Mouse (Mus musculus): ENCODE results near the gene Arfgap3.
"Not testable (repeated sequence)": the region's sequence is repeated elsewhere in the genome, so short reads cannot be mapped to it uniquely, and the experiment has no call there.

The Arfgap3 gene

DNA sequence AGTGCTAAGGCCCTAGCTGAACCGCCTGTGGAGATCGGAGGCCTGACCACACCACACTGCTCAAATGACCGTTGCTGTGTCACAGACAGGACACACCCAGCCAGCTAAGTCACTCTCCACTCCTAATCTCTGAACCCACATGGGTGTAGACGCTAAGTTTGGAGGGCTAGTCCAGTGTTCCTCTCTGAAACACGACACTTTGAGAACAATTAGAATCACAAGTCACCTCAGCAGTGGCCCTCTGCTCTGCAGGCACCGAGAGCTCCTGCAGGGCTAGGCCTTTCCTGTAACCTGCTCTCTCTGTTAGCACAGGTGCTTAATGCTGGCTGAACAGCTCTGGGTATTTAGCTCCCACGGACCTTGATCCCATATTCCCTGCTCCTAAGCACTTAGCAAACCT is 5.9 kb downstream of the Arfgap3 start:
- DNase-seq, result no peak

DNA sequence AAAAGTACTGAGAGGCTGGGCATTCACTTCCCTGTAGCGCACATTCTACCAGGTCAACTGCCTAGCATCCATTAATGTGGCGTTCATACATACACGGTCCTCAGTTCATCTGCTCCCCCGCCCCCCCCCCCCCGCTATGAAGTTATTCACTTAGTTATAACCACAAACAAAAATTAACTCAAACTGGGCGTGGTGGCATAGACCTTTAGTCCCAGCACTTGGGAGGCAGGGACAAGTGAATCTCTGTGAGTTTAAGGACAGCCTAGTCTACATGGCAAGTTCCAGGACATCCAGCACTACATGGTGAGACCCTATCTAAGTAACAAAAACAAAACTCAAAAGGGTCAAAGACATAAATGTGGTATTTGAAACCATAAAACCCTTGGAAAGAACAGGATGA is 11.1 kb downstream of the Arfgap3 start:
- DNase-seq, result no peak

DNA sequence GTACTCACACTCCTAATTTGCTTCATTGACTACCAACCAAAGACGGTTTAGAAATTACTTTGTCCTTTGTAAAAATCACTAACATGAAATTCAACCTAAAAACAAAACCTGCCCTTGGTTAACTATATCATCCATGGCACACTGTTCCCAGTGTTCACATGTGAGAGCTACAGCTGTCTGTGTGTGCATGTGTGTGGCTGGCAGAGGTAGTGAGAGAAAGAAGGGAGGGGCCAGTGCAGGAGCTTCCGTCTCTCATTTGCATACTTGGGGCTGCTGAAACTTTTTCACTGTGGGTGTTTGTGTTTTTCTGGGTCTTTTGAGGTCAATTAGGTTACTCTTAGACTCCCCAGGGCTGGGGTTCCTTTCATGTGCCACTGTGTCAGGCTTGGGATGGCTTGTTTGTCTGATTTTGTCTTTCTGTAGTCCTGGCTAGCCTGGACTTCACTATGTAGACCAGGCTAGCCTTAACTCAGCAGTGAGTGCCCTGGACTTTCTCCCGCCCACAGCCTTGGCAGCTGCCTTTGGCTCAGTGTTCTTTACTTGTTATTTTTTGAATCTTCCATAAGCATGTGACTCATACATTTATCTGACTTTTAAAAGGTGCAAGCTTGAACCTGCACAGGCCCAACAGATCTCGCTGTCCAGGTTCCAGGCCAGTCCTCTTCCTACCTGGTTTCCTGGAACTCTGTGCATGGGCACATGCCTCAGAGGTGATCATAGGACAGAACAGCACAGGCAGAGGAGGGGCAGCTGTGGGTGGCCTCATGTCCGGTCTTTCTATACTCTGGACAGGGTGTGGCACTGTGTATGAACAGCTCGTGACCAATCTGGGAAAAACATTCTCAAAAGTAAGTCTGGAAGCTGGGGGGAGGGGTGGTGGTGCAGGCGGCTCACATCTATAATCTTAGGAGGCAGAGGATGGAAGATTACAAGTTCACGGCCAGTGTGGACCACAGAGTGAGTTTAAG is 11.9 kb downstream of the Arfgap3 start:
- DNase-seq, result no peak

DNA sequence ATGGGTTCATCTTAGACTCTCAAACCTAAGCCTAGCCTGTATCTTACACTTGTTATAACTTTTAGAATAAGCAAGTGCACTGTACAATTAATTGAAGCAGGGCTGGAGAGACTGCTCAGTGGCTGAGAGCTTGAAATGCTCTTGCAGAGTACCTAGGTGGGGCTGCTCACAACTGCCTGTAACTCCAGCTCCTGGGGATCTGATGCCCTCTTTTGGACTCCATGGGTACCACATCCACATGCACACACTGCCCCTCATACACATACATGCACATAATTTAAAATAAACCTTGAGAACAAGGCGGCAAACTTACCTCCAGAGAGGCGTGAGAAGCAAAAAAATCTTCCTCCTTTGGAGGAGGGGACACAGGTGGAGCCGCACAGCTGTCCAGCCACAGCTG is 17.7 kb downstream of the Arfgap3 start:
- DNase-seq, result no peak

DNA sequence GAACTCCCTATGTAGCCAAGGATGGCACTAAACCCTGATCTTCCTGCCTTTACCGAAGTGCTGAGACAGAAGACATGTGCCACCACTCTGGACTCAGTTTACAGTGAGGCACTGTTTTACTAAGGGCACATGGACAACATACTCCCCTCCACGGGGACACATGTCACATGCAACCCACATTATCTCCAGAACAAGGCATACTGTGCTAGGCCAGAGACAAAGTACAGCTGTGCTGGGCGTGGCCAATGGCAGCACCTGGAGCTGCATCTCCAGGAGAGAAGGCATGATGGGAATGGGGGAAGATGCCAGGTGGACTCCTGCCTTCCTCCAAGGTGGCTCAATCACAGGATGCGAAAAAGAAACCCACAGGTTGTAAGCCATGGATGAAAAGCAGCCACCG is 21.1 kb downstream of the Arfgap3 start:
- no peak for DNase-seq

DNA sequence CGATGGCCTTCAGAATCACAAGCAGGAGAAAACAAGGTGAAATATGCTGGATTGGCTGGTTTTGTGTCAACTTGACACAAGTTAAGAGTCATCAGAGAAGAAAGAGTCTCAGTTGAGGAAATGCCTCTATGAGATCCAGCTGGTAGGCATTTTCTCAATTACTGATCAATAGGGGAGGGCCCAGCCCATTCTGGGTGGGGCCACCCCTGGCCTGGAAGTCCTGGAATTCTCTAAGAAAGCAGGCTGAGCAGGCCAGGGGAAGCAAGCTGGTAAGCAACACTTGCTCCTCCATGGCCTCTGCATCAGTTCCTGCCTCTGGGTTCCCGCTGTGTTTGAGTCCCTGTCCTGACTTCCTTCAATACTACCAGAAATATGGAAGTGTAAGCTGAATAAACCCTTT is 27.0 kb downstream of the Arfgap3 start:
- DNase-seq, result no peak

DNA sequence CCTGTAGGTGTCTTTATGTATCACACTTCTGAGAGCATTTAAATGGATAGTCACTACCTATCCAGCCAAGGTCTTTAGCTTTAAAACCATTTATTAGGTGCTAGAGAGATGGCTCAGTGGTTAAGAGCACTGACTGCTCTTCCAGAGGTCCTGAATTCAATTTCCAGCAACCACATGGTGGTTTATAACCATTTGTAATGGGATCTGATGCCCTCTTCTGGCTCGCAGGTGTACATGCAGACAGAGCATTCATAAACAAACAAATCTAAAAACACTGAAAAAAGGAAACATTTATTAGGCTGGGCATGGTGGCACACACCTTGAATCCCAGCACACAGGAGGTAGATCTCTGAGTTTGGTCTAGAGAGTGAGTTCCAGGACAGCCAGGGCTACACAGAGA is 35.1 kb downstream of the Arfgap3 start:
- DNase-seq, result no peak

DNA sequence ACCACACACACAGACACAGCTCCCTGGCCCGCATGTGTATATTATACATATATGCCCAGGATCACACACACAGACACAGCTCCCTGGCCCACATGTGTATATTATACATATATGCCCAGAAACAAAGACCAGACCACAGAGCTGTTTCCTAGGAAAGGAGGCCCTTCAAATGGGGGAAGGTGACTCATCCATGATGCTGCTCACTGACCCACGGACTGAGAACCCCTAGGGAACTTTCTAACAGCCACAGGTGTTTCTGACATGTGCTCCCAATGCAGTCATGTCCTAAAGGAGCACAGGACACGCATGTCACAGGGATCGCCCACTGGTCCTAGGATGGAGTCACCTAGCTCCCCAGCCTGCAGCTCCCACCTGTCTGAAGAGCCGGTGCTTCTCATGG is 40.2 kb downstream of the Arfgap3 start:
- no peak for DNase-seq

DNA sequence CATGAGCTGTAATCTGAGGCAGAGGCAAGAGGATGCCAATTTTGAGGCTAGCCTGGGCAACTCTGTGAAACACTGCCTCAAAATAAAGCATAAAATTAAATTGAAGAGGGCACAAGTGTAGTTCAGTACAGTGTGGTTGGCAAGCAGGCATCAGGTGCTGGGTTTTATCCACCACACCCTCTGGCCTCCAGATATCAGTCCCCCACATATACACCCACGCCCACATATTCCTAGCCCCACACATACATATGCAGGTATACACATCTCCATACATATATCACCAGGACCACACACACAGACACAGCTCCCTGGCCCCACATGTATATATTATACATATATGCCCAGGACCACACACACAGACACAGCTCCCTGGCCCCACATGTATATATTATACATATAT is 41.3 kb downstream of the Arfgap3 start:
- DNase-seq, result not testable (repeated sequence)

DNA sequence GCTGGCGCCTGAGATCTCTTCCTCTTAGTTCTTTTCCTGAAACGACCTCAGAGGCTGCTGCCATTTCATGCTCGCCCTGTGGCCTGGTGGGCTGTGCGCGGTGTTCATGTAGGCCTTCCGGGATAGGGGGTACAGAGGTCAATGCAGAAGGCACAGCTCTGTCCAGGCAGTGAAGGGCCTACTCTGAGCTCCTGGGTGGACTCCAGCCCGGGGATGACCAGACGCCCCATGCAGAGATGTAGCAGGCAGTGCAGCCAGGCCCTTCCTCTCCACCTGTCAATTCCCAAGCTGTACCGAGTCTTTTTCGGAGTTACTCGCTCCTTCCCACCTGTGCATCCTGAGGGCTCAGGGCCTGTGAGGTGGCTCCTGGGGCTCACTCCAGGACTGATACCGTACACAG is 43.9 kb downstream of the Arfgap3 start:
- no peak for DNase-seq

DNA sequence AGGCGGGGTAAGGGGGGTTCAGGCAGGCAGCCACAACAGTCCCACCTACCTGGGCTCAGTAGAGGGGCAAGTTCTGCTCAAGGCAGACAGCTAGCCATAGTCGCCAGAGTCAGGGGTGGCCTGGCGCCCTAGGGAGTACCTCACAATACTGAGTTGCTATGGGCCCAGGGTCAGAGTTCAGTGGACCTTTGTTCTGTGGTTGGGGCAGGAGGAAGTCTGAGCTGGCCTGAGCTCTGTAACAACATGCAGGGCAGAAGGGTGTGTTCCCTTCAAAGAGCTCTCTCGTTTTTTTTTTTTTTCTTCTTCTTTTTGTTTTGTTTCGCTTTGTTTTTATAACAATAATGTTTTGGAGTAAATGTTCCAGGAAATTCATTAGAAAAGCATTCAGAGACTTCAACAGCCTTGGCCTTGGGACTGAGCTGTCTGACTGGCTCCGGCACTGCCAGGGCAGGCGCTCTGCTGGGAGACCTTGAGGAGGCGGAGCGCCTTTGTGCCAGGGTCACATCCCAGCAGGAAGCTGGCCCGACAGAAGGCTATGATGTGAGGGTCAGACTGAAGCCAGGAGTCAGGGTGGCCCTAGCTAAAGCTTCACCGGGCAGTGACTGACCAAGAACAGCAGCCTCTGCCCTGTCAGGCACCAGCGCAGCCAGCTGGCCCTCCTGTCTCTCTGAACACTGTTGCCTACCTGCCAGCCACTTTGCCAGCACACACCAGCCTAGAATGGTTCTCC is 44.7 kb downstream of the Arfgap3 start:
- DNase-seq, result no peak

DNA sequence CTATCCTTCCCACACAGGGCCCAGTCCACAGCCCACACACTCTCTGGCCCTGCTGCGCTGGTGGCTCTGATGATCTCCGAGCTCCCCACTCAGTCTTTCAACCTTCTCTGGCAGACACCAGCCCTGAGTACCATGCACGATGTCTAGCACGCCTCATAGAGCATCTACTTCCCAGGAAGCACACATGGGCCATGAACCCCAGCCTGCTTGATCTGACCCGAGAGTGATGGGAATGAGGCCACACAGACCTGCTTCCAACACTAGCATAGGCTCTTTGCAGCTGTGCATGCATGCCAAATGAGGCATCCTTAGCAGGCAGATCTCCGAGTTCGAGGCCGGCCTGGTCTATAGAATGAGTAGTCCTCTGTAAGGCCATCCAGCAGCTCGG is 45.2 kb downstream of the Arfgap3 start:
- no peak for DNase-seq

DNA sequence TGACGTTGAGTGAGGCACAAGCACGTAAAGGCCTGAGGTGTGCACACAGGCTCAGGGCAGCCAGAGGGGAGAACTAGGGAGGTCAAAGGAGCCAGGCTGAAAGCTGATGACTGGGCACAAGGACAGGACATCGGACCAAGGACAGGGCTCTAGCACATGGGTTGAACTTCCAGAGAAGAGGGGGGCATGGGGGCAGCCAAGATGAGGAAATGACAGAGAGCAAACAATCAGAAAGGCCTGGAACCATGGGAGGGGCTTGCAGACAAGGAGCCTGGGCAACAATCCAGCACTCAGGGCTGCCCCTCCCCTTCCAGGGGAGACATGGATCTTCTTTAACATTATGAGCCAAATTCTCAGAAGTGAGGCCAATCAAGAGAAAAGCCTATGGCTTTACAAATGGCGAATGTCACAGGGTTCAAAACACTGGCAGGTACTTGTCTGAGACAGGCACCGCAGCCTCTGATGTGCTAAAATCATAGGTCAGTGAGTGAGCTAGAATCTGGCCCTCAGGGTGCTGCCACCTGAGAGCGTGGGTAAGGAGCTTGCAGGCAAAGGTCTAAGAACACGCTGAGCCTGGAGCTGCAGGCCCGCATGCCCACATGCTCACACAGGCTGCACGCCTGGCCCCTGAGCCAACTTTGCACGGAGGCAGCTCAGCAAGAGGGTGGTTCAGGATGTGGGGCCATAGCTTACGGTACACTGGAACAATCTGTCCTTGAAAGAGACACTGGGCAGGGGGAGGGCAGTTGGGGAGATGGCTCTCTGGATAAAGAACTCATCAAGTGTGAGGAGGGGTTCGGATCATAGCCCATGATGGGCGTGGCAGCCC is 46.2 kb downstream of the Arfgap3 start:
- no peak for DNase-seq

DNA sequence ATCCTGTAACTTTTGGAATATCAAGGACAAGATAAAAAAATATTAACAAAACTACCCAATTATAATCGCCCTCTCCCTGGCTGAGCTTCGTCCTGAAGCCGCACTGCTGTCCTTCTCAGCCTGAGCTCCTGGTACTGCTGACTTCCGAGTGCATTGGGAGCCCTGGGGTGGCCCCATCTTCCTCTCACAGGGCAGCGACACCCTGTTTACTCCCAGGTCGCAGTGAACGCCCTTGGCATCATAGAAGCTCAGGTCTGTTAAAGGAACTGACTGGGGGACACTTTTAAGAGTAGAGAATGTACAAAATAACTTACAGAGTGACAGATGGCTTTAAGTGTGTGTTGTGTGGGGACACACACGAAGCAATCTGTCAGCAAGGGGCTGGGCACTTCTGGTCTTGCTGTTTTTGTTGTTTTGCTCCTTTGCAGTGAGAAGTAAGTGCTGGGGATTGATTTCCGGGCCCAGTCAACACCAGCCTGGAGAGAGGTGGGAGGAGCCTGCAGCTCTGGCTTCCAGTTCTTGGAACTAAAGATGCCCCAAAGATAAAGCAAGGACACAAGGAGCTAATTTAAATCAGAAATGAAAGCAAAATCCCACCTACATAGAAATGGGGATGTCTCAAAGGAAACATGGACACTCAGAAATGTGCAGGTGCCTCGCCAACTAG is 50.0 kb downstream of the Arfgap3 start:
- DNase-seq, result no peak

DNA sequence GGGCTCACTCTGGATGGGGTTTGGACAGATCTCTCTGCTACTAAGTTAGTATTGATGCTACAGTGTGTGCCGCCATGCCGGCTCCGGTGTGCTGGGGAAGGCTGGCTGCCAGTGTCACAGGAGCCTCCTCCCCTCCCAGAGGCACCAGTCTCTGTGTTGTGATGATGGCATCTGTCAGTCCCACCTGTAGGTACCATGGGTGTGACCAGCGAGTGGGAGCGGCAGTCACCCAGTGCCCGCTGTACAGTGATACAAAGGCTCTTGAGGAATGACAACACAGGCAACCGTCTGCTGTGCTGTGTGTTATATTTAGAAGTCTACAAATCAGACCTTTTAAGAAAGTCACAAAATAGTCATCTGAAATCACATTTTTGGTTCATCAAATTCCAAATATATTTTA is 50.6 kb downstream of the Arfgap3 start:
- DNase-seq, result no peak

DNA sequence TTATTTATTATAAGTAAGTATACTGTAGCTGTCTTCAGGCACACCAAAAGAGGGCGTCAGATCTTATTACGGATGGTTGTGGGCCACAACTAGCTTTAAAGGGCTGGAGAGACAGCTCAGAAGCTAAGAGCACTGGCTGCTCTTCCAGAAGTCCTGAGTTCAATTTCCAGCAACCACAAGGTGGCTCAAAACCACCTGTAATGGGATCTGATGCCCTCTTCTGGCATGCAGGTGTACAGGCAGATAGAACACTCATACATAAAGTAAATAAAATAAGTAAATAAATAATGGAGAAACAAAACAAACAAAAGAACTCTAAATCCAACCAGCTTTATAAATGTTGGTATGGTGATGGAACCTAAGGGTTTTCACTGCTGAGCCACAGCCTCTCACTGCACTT is 51.2 kb downstream of the Arfgap3 start:
- no peak for DNase-seq

DNA sequence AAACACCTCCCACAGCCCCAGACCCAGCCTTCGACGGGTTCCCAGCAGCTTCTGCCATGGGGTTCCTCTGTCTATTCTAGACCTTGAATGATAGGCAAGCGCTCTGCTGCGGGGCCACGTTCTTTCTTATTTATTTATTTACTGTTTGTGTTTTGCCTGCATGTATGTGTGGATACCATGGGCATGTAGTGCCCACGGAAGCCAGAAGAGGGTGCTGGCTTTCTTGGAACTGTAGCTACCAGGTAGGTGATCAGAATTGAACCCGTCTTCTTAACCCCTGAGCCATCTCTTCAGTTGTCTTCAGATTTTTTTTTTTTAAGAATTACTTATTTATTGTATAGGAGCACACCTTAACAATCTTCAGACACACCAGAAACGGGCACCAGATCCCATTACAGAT is 51.7 kb downstream of the Arfgap3 start:
- DNase-seq, result no peak

DNA sequence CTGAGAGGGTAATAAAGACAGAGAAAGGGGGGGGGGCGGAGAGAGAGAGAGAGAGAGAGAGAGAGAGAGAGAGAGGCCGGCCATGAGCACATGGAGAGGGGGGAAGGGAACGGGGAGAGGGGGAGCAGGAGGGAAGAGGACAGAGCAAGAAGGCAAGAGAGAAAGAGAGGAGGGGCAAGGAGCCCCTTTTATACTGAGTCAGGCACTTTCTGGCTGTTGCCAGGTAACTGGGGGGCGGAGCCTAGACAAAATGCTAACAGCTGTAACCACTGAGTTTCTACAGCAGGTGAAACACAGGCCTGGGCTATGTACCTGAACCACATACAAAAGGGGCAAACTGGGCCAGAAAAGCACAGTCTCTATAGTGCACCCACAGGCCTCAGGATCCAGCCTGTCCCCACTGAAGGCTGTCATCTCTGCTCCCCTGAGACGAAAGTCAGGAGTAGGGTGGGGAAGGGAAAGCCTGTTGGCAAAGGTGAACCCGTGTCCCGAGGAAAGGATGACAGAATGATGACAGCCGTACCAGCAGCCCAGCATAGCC is 53.2 kb downstream of the Arfgap3 start:
- peak; percentile 10 for DNase-seq

DNA sequence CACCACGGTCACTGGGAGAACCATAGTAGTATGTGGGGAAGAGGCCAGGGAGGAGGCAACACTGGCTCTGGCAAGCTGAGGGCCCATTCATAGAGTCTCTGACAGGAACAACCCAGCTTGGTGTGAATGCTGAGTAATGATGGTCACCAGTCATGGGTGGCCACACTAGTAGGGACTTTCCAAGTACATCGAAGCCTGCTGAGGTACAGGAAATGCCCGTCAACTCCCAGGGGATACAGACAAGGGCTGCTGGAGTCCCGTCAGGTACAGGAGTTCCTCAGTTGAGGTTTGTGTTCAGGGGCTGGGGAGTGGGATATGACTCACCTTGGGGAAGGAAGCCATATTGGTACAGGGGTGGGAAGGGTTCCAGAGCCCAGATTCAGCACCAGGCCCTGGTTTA is 54.0 kb downstream of the Arfgap3 start:
- DNase-seq, result no peak

DNA sequence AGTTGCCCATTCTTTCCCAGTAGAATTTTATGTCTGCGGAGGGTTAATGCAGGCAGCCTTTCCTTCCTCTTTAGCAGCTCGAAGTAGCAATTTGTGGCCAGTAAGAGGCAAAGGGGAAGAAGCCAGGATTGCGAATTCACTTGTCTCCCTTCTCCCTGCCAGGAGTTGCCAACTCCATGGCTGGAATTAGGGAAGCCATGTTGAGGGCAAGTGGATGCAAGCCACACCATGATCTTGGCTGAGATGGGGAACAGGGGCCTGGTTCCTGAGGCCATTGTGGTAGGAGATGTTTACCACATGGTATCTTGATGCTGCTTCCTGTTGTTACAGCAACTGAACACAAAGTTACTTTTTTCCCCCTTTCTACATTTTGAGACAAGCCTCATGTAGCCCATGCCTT is 55.1 kb downstream of the Arfgap3 start:
- no peak for DNase-seq

DNA sequence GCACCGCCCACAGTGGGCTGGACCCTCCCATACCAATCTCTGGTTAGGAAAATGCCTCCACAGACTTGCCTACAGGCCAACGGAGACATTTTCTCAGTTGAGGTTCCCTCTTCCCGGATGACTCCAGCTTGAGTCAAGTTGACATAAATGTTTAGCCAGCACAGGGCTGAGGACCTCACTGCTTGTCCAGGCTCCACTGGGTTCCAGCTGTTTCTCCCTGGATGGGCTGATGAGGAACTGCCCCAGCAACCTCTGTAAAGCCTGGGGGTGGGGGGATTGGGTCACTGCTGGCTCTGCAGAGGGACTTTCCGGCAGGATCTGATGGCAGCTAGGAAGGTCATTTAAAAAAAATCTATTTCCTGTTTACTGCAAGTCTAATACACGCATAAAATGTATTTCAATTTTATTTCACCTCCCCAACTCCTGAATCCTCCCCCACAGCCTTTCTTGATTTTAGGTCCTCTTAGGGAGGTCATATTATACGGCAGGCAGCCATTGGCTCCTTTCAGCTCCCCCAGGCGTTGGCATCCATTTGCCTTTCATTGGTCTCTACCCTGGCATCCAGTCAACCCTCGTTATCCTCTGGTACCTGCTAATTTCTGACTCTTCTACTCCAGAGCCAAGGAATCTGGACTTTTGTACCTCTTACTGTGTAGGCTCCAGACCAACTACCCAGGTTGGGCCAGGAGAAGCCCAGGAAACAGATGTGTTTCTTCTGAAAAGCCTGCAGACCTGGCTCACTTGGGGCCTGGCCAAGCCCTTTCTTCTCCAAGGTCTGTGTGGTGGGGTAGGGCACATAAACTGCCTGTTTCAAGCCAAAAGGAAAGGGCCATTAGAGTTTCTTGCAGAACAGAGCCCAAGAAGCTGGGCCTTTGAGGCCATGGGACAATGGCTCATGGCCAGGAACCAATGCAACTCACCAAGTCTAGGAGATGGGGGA is 56.1 kb downstream of the Arfgap3 start:
- no peak for DNase-seq
